Mouse (Mus musculus) midbrain, embryonic 16.5 days (tissue): ENCODE measurements around the gene Epb41l5. TPM values are rescaled to one million over a fixed set of nuclear protein-coding genes. Genes with fewer than 3 reads are reported as not detected.

Experiments used
- ATAC-seq: fragments of 200-750 bp; cut with Nextera tagmentation; 2 replicates; pipeline ENCODE4 v1.8.0; 2017; ENCODE audit warnings: moderate TSS enrichment
- H3K27ac ChIP-seq: fragments of 300-500 bp; sonication (generic); 2 replicates; pipeline ENCODE4 v1.5.1; 2014; ENCODE audit warnings: mild to moderate bottlenecking, low read length, mixed read lengths
- H3K27me3 ChIP-seq: fragments of 300-500 bp; sonication (generic); 2 replicates; pipeline ENCODE4 v1.6.1; 2014; ENCODE audit warnings: low read depth, low read length, mixed read lengths; ENCODE audit not compliant: control insufficient read depth, insufficient read depth
- H3K36me3 ChIP-seq: fragments of 300-500 bp; sonication (generic); 2 replicates; pipeline ENCODE4 v1.6.1; 2014; ENCODE audit warnings: mild to moderate bottlenecking, low read length, moderate library complexity, mixed read lengths; ENCODE audit not compliant: control insufficient read depth, insufficient read depth
- H3K4me1 ChIP-seq: fragments of 300-500 bp; sonication (generic); 2 replicates; pipeline ENCODE4 v1.6.1; 2014; ENCODE audit warnings: mild to moderate bottlenecking, low read length, mixed read lengths; ENCODE audit not compliant: control insufficient read depth, insufficient read depth
- H3K4me2 ChIP-seq: fragments of 300-500 bp; sonication (generic); 2 replicates; pipeline ENCODE4 v1.6.1; 2014; ENCODE audit warnings: mild to moderate bottlenecking, low read length, mixed read lengths
- H3K4me3 ChIP-seq: fragments of 300-500 bp; sonication (generic); 2 replicates; pipeline ENCODE4 v1.5.1; 2014; ENCODE audit warnings: low read depth, mild to moderate bottlenecking, low read length, moderate library complexity, mixed read lengths
- H3K9ac ChIP-seq: fragments of 300-500 bp; sonication (generic); 2 replicates; pipeline ENCODE4 v1.6.1; 2014; ENCODE audit warnings: low read depth, low read length, mixed read lengths
- H3K9me3 ChIP-seq: fragments of 300-500 bp; sonication (generic); replicated peaks from 2 replicates; pipeline ENCODE4 v1.6.1; 2014; ENCODE audit warnings: mild to moderate bottlenecking, low read length, mixed read lengths; ENCODE audit not compliant: control insufficient read depth, poor library complexity, severe bottlenecking
- WGBS: fragments of 180-500 bp; shearing (Covaris S2); extraction: QIAGEN DNeasy Blood & Tissue Kit; methylation state at CpG from one replicate; pipeline ENCODE4 v1.1.7; 2014; 5-methylcytosine and 5-hydroxymethylcytosine counted together
- polyA plus RNA-seq: library from polyadenylated mRNA; unstranded; fragments of >200 nt; fragmentation: Nextera tagmentation; extraction: Ambion mirVana; gene quantifications from 2 replicates; pipeline ENCODE4 v1.2.1, GENCODE M21; 2015

Gene Epb41l5
- polyA plus RNA-seq, 1 experiment from 2014 or later, result 21.6 TPM

DNA sequence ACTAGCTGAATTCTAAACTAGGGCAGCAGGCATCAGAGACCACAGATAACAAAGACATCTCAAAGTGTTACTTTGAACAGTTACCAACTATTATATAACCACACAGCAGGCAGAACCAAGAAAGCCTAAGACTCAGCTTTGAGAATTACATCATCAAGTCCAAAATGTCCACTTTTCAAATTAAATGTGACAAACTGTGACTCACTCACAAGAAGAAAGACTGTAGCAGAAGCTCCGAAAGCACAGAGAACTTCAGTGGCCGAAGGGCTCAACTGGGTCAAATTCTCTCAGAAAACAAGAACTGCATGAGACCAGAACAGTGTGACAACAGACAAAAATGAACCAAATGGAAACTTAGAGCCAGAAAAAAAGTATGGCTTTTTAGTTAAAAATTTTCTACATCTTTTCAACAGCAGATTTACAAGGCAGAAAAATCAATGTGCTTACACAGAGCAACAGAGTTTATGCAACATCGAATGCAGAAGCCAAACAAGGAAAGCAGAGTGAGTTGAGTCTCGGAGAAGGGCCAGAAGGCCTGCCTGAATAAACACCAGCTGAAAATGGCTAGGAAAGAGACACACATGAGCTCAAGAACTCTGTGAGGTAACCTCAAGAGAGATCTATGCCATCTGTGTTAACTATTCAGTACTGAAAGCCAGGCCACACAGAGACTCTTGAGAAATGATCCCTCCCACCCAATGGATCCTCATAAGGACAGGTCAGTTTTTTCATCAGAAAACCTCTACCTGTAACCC lies 91.0 kb downstream of the Epb41l5 start:
- WGBS, result 69% methylated on average over 4 of the region's 4 CpGs
- Histone ChIP-seq H3K27ac (no peak overlapping the region), H3K4me1 (no peaks in the 10 kb centered on the region), H3K9me3 (0 out of 2 replicates have a peak, but pooled peaks cover 2% of the 10 kb centered on the region), H3K4me2 (no peak overlapping the region), H3K4me3 (no peak overlapping the region), H3K36me3 (no peaks in the 10 kb centered on the region), H3K27me3 (no peaks in the 10 kb centered on the region), H3K9ac (no peak overlapping the region)
- no peak for ATAC-seq

- Histone ChIP-seq H3K4me3 (no peak overlapping the region), H3K4me2 (no peak overlapping the region), H3K36me3 (no peaks in the 10 kb centered on the region), H3K9ac (no peak overlapping the region), H3K27me3 (no peaks in the 10 kb centered on the region), H3K4me1 (no peaks in the 10 kb centered on the region), H3K9me3 (no peaks in the 10 kb centered on the region), H3K27ac (no peak overlapping the region)
- WGBS, result 88% methylated on average over 5 of the region's 5 CpGs
- ATAC-seq, result no peak
Observed at GRCm38 (mm10) chr1:119555651-119556050, 93.1 kb downstream of the Epb41l5 start.

DNA sequence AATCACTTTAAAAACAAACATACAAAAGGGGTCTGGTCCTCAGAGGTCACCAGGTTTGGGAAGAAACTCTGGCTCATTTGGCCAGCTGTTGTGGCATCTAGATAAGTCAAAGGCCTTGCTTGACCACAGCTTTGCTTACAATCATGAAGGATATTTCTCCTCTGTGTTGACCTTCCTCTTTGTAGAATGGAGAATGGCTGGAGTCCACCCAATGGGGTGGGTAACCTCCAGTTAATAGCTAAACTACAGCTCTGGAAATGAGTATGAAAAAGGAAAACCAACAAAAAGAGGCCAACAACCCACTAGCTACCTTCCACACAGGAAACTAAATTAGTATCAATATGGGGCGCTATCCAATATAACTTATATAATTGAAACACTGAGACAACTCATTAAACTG lies 97.1 kb downstream of the Epb41l5 start:
- 98% methylated on average over 1 of the region's 1 CpGs for WGBS
- ATAC-seq, result no peak

DNA sequence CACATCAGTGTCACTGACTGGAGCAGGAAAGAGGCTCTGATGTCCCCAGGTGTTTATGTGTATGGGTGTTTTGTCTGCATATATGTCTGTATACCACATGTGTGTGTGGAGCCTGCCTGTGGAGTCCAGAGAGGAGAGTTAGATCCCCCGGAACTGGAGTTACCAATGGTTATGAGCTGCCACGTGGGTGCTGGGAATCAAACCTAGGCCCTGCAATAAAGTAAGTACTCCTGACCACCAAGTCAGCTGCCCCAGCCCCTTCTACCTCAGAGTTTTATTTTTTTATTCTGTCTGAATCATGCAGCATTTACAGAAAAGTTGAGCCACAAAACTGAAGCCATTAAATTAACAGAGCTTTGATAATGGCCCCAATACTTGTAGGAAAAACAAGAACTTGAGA lies 98.7 kb downstream of the Epb41l5 start:
- H3K4me2 ChIP-seq, result no peak overlapping the region
- no peaks in the 10 kb centered on the region for H3K36me3 ChIP-seq
- 100% methylated on average over 2 of the region's 2 CpGs for WGBS
- H3K4me1 ChIP-seq, result no peaks in the 10 kb centered on the region
- no peaks in the 10 kb centered on the region for H3K9me3 ChIP-seq
- no peak overlapping the region for H3K4me3 ChIP-seq
- no peak for ATAC-seq
- H3K27me3 ChIP-seq, result no peaks in the 10 kb centered on the region
- no peak overlapping the region for H3K9ac ChIP-seq
- H3K27ac ChIP-seq, result no peak overlapping the region

More for the DNA sequence above, 97.1 kb downstream of the Epb41l5 start:
- no peak overlapping the region for H3K9ac ChIP-seq
- H3K27me3 ChIP-seq, result no peaks in the 10 kb centered on the region
- H3K4me1 ChIP-seq, result no peaks in the 10 kb centered on the region
- H3K4me3 ChIP-seq, result no peak overlapping the region
- no peak overlapping the region for H3K27ac ChIP-seq
- H3K4me2 ChIP-seq, result no peak overlapping the region
- H3K9me3 ChIP-seq, result no peaks in the 10 kb centered on the region
- H3K36me3 ChIP-seq, result no peaks in the 10 kb centered on the region

GRCm38 (mm10) chr1:119549327-119549689 lies 99.5 kb downstream of the Epb41l5 start:
- Histone ChIP-seq H3K27me3 (no peaks in the 10 kb centered on the region), H3K4me2 (no peak overlapping the region), H3K9ac (no peak overlapping the region), H3K36me3 (no peaks in the 10 kb centered on the region), H3K9me3 (no peaks in the 10 kb centered on the region), H3K4me3 (no peak overlapping the region), H3K27ac (no peak overlapping the region), H3K4me1 (no peaks in the 10 kb centered on the region)
- ATAC-seq, result no peak
- 96% methylated on average over 7 of the region's 7 CpGs for WGBS

DNA sequence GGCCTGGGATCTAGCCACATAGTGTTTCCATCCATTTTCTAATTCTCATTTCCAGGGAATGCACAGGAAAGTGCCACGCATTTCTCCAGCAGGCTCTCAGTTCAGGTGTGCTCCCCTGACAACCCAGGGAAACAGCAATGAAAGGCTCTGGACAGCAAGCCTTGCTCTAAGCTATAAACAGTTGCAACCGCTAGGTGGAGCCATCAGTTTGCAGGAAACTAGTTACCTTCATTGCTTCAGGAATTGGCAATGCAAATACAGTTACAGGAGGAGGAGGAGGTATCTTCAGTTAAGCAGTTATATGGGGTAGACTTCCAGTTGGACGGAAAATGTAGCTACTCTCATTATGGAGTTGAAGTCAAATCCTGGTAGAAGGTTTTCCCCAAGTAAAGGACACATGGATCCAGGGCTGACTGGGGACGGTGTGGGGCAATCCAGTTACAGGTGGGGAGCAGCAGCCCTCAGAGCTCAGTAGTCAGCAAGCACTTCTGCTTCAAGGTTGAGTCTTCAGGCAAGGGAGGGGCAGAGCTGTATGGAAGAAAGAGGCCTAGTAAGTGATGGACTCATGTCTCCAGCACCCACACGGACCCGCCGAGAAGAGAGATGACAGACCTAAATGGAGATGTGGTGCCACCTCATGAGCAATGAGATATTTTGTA lies 100.0 kb downstream of the Epb41l5 start:
- H3K9ac ChIP-seq, result no peak overlapping the region
- no peak overlapping the region for H3K4me2 ChIP-seq
- H3K4me1 ChIP-seq, result no peaks in the 10 kb centered on the region
- WGBS, result 75% methylated on average over 7 of the region's 7 CpGs
- H3K9me3 ChIP-seq, result no peaks in the 10 kb centered on the region
- no peaks in the 10 kb centered on the region for H3K27me3 ChIP-seq
- no peak overlapping the region for H3K4me3 ChIP-seq
- peak; percentile 85 for ATAC-seq
- no peaks in the 10 kb centered on the region for H3K36me3 ChIP-seq
- no peak overlapping the region for H3K27ac ChIP-seq

GRCm38 (mm10) chr1:119546490-119546889 lies 102.3 kb downstream of the Epb41l5 start:
- H3K9ac ChIP-seq, result no peak overlapping the region
- H3K4me2 ChIP-seq, result no peak overlapping the region
- H3K4me3 ChIP-seq, result no peak overlapping the region
- 90% methylated on average over 3 of the region's 3 CpGs for WGBS
- ATAC-seq, result no peak
- H3K36me3 ChIP-seq, result no peaks in the 10 kb centered on the region
- H3K27me3 ChIP-seq, result no peaks in the 10 kb centered on the region
- H3K27ac ChIP-seq, result no peak overlapping the region
- no peaks in the 10 kb centered on the region for H3K4me1 ChIP-seq
- H3K9me3 ChIP-seq, result no peaks in the 10 kb centered on the region

DNA sequence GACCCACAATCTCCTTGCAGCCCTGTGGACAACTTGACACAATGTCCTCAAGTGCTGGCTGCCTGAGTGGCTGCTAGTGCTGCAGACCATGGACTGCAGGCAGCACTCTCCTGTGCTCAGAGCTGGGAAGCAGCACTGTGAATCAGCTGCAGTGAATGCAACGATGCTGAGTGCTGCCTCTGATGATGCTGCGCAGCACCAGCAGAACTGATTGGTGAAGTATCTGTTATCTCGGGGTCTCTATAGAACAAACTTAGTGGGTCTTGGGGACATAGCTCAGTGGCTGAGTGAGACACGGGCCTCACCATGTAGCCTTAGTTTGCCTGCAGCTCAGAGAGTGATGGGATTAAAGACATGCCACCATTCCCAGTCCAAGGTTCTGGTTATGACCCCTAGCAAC lies 103.1 kb downstream of the Epb41l5 start:
- H3K4me2 ChIP-seq, result no peak overlapping the region
- WGBS, result 89% methylated on average over 4 of the region's 4 CpGs
- H3K4me3 ChIP-seq, result no peak overlapping the region
- no peaks in the 10 kb centered on the region for H3K4me1 ChIP-seq
- no peaks in the 10 kb centered on the region for H3K27me3 ChIP-seq
- no peak overlapping the region for H3K27ac ChIP-seq
- no peaks in the 10 kb centered on the region for H3K36me3 ChIP-seq
- H3K9ac ChIP-seq, result no peak overlapping the region
- no peaks in the 10 kb centered on the region for H3K9me3 ChIP-seq
- no peak for ATAC-seq

DNA sequence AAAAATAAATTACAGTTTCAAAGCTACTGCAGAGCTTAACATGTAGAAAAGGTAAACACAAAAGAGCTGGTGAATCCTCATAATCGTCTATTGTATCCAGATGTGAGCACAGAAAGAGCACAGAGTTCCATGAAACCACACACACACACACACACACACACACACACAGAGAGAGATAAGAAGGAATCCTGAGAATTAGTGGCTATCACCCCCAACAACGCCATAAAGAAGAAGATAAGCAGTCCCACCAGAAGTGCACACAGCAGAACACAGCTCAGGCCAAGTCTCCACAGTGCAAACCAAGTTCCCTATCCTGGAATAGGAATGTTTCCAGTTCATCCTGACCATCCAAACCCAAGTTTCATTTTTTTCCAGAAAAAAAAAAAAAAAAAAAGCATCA lies 103.6 kb downstream of the Epb41l5 start:
- no peaks in the 10 kb centered on the region for H3K36me3 ChIP-seq
- no peaks in the 10 kb centered on the region for H3K4me1 ChIP-seq
- H3K4me3 ChIP-seq, result no peak overlapping the region
- no peak overlapping the region for H3K27ac ChIP-seq
- no peak overlapping the region for H3K9ac ChIP-seq
- H3K4me2 ChIP-seq, result no peak overlapping the region
- 82% methylated on average over 2 of the region's 2 CpGs for WGBS
- H3K27me3 ChIP-seq, result no peaks in the 10 kb centered on the region
- H3K9me3 ChIP-seq, result no peaks in the 10 kb centered on the region
- ATAC-seq, result no peak
